Mouse (Mus musculus): ENCODE measurements around the gene Zswim1.
A peak's percentile ranks its signal among the peaks of the same experiment; 100 is the strongest.

GRCm38 (mm10) chr2:164822636-164823165 lies at the start of gene Zswim1:
- TF ChIP-seq CTCF (IDR thresholded peaks at IDR 0.05; ENCODE audit: low read depth, low read length) = no peak
- TF ChIP-seq POLR2A (IDR thresholded peaks at IDR 0.05; ENCODE audit: extremely low read depth, insufficient read depth, low read length) = peak; percentile 48; the same call in 1 of the 2 replicates

All from liver, adult 2 months (tissue).